Mouse (Mus musculus): ENCODE data around the gene Rfx7. TPM values are rescaled to one million over a fixed set of nuclear protein-coding genes. Genes with fewer than 3 reads are reported as not detected.

Rfx7 gene
- total RNA-seq (2021) = 10 to 100 TPM; 25.3 to 26.1 TPM
- long read RNA-seq, experiment 1, full-length matches to known transcripts = 3 of 5 reads
- long read RNA-seq, experiment 1, partial matches to known transcripts = 0 of 5 reads
- long read RNA-seq, experiment 1, other reads (novel, unspliced or antisense) = 2 of 5 reads
- long read RNA-seq, experiment 2, full-length matches to known transcripts = 2 of 5 reads
- long read RNA-seq, experiment 2, partial matches to known transcripts = 0 of 5 reads
- long read RNA-seq, experiment 2, other reads (novel, unspliced or antisense) = 3 of 5 reads

DNA sequence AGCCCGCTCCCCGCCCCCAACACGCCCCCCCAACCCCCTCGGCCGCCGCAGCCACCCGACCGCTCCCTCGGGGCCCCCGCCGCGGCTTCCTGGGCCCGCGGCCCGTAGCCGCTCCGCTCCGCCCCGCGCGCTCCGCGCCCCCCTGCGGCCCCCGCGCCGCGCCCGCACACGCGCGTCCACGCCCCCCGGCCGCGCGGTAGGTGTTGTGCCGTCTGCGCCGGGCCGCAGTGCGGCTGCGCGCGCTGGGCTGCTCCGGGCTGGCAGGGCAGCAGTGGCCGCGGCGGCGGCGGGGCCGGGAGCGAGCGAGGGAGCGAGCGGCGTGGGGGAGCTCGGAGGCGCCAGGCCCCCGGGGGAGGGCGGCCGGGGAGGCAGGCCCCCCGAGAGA lies at the start of gene Rfx7:
TSS of gene Rfx7 (plus strand) at position 245 of the 385 bp plus-strand sequence.
- peak in 1 of 2 experiments; percentile 79 for DNase-seq (ENCODE audit: low spot score in 2 of 2)

- no peak for DNase-seq (ENCODE audit: low spot score in 2 of 2)
These were observed 43.5 kb upstream of the Rfx7 start for GRCm38 (mm10) chr9:72488523-72488922.

DNA sequence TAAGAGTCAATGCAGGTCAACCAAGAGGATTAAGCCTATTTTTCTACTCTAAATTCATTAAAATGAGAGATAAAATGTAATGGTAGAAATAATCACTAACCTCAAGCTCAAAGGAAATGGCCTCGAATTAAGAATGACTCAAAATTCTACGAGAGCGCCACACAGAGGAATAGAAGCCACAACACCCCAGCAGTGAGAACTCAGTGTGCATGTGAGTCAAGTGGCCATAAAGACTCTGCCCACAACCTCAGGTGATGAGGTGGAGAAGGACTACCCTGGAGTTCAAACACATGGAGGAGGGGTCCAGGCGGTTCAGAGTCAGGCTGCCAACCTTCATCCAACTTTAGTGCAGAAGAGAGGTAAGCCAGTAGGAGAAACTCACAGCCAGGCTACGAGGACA lies 42.9 kb upstream of the Rfx7 start:
- DNase-seq (ENCODE audit: low spot score in 2 of 2) = no peak

DNA sequence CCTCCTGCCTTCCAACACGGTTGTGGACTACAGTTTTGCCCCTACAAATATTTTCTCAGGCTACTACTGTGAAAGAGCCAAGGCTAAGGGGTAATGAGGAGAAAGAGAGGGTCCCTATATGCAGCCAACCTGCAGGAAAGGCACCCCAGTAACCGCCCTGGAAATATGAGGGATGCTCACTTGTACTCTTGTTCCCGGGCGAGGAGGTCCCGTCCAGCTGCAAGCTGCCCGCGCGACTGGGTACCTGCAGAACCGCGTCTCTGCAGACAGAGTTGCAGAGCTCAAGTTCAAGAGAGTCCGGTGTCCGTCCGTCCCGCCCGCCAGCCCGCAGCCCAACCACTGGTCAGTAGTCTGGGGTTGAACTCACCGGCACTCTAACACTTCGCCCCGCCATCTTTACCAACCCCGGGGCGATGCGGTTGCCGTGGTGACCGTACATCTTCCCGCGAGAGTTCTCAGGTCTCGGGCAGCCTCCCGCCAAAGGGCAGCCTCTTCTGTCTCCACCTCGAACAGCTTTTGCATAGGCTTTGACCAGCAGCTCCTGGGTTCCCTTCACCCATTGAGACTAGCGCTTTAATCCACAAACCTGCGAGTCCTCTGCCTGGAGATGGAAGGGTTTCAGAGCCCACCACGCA lies 40.4 kb upstream of the Rfx7 start:
- peak; percentile 79 to 85 for DNase-seq (ENCODE audit: low spot score in 2 of 2)

- no peak for DNase-seq (ENCODE audit: low spot score in 2 of 2)
These were observed 39.9 kb upstream of the Rfx7 start, which contains the start of gene Tex9 for GRCm38 (mm10) chr9:72492194-72492565. Gene Tex9, minus strand, starts transcription at chr9:72492212.

DNA sequence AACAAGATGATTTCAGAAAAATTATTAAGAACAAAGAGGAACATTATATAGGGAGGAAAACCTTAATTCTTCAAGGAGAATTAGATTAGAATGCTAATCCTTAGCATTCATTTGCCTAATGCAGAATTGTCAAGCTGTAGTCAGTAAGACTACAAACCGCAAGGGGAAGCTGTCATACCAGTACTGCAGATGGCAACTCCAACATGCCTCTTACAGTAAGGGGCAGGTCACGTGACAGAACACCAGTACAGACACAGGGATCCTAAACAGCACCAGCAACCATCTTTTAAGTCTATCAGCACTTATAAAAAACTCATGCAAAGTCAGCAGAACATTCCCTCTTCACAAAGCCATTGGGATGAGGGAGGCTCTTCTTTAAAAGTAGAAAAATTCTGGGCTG lies 38.6 kb upstream of the Rfx7 start:
- no peak for DNase-seq (ENCODE audit: low spot score in 2 of 2)

DNA sequence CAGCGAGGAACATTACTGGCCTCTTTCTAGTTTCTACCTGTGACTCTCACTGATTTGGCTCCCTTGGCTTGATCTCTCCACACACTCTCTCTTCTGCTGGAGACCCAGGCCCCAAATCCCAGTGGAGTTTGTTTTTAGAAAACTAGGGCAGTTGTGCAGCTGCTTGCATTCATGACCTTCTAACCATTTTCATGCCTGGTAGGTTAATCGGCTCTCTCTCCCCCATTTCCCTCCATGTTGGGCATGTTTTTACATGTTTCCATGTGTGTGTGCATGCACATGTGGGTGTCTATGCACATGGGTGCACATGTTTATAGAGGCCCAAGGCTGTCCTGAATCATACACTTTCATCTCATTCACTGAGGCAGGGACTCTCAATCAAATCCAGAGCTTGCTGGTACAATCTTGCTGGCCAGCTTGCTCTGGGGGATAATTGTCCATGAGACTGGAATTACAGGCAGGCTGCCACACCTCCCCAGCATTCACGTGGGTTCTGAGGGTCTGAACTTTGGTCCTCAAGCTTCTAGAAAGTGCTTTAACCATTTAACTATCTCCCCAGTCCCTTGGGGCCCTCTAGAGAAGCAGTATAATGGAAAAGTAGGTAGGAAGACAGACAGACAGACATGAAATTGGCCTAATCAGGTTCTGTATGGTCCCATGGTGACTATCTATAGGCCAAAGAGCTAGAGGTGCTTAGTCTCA lies 37.9 kb upstream of the Rfx7 start:
- no peak for DNase-seq (ENCODE audit: low spot score in 2 of 2)

GRCm38 (mm10) chr9:72496691-72497090 lies 35.3 kb upstream of the Rfx7 start:
- DNase-seq (ENCODE audit: low spot score in 2 of 2) = no peak

GRCm38 (mm10) chr9:72497171-72497570 lies 34.9 kb upstream of the Rfx7 start:
- no peak for DNase-seq (ENCODE audit: low spot score in 2 of 2)

- DNase-seq (ENCODE audit: low spot score in 2 of 2) = no peak
These were observed 19.6 kb upstream of the Rfx7 start for GRCm38 (mm10) chr9:72512229-72512981.

DNA sequence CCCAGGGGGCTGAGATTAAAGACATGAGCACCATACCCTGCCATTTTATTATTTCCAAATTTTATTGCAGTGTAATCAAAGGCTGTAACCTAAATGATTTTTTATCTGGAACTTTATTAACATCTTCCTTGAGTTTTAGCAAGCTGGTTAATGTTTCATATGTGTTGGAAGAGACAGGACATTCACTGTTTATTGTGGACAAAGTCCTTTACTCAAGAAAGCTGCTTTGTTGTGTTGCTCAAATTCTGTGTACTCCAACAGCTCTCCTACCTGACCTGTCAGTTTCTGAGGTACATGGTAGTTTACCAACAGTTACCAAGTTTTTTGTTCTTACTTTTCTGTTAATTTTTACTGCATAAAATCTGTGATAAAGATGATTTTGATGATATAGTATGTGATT lies 16.7 kb upstream of the Rfx7 start:
- no peak for DNase-seq (ENCODE audit: low spot score in 2 of 2)

- no peak for DNase-seq (ENCODE audit: low spot score in 2 of 2)
These were observed 12.8 kb upstream of the Rfx7 start for GRCm38 (mm10) chr9:72519246-72519645.

DNA sequence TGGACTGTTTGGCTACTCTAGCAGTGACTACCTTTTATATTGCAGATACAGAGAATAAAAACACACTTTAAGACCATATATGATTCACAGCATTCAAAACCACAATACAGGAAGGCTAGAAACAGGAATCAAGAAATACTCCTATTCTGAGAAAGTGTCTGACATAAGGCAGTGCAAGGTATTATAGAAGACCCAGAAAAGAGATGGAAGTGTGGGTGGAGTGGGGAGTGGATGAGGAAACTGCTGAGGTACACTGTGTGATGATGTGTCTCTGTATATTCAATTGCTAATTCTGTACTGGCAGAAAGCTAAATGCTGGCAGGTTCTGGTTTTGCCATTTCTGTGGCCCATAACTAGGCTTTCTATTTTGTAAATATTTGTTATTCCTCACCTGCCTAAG lies 11.2 kb upstream of the Rfx7 start:
- DNase-seq (ENCODE audit: low spot score in 2 of 2) = no peak

GRCm38 (mm10) chr9:72526091-72526490 lies 5.9 kb upstream of the Rfx7 start:
- no peak for DNase-seq (ENCODE audit: low spot score in 2 of 2)

DNA sequence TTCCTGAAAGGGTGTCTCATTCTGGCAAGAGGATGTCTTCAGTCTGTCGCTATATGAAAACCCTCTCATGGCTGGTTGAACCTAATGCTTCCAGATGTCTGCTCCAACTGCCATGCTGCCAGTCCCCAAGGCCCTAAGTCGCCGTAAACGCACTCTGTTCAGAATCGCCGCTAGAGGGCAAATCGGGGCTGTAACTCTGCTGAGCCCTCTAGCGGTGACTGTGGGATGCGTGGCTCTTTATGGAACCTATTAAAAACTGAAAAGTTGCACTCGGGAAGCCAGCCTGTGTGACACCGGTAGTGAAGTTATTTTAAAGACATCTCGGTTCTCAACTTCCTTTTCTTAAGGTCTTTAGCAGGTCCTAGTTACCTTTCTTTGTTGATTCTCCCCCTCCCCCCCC lies 1.8 kb upstream of the Rfx7 start:
- peak; percentile 84 to 90 for DNase-seq (ENCODE audit: low spot score in 2 of 2)

GRCm38 (mm10) chr9:72530824-72531223 lies 1.2 kb upstream of the Rfx7 start:
- peak in 1 of 2 experiments; percentile 26 for DNase-seq (ENCODE audit: low spot score in 2 of 2)

DNA sequence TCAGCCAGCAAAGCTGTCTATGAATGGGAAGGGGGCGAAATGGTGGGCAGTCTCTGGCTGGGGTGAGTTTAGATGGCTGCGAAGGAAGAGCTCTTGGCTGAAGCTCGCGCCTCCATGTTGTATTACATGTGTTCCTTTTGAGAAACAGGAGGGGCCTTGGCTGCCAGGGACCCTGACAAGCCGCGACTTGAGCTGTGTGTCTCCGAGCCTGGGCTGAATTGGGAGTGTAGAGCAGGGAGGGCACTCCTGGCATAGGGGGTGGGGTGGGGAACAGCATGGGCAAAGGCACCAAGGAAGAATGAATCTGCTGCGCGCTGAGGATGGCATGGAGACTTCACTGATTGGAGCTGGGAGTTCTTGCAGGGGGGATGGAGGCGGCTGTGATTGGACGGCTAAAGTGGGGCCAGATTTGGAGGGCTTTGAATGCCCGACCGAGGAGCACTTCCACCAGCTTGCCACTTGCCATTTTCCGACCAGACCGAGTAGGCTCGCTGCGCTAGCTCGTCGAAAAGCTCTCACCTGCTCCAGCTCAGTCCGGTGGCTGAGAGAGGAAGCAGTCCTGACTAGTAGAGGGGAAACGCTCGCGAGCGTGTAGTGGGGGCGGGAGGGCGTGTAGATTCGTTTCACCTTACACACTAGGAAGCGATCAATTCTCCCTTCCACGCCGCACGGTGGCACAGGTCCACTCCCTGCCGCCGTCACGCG lies 597 bp upstream of the Rfx7 start:
- peak; percentile 83 to 90 for DNase-seq (ENCODE audit: low spot score in 2 of 2)

- peak; percentile 51 to 67 for DNase-seq (ENCODE audit: low spot score in 2 of 2)
These were observed 495 bp downstream of the Rfx7 start for GRCm38 (mm10) chr9:72532381-72533088.

GRCm38 (mm10) chr9:72533089-72533415 lies 1.0 kb downstream of the Rfx7 start:
- DNase-seq (ENCODE audit: low spot score in 2 of 2) = no peak

DNA sequence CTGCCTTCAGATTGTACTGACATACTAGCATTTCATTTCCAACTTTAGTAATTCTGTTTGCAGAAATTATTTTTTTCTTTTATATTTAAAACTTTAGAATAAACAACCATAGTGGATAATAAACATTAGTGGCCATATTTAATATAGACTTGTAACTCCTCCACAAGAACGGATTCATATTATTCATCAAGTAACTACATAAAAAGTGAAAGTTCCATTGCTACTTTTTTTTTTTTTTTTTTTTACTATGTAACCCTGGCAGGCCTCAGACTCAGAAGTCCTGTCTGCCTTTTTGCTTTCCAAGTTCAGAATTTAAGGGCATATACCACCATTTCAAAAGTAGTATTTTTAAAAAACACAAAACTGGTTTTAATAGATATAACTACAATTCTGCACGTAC lies 2.9 kb downstream of the Rfx7 start:
- no peak for DNase-seq (ENCODE audit: low spot score in 2 of 2)

DNA sequence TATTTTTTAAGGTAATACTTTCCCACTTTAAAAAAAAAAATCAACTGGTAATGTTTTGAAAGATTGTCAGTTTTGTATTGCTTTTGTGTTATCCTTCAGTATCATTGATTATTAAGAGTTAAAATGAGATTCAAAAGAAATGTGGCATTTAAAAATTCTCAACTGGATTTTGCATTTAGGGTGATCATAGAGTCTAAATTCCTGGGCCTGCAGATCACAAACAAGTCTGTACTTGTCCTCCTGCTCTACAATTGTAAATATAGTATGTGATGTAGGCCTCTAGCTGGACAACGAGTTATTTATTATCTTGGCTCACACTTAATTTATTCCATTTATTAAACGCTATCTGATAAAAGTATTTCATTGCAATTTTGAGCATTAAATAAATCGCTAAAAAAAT lies 3.4 kb downstream of the Rfx7 start:
- DNase-seq (ENCODE audit: low spot score in 2 of 2) = no peak
